In genomic region chr13:59314419-59314818, GRCm38 (mm10) we compare ENCODE assay signal across 9 mouse cellular contexts.
DNase-seq lines count a peak whose midpoint lies in the region; ATAC-seq and TF ChIP-seq lines count a peak whose summit lies in the region.
"Had no signal": no experiment of that assay in that cellular context is flagged by ENCODE, and none has a peak within 500 bp of the region (broad histone marks: within the 10 kb centered on the region; RNA-seq: fewer than 3 reads in every experiment).

No protein-coding gene starts in this region.

- peak; percentile 23 for DNase-seq in gastrocnemius, adult 2 months
- no peak for DNase-seq in gastrocnemius, postnatal 25 days
- peak; percentile 46 for DNase-seq in lung, embryonic 14.5 days
- no peak for DNase-seq in lung, postnatal 25 days (ENCODE audit: low spot score)
- DNase-seq in R1 (ENCODE audit: low read depth, low spot score), result peak; percentile 68
- peak; percentile 75 to 83 for DNase-seq in layer of hippocampus, postnatal 10 days (ENCODE audit: low spot score in 2 of 2)
- DNase-seq in heart, adult 9 months (ENCODE audit: low spot score in 2 of 2), result no peak

- no peaks in the 10 kb centered on the region for H3K9me3 ChIP-seq in lung, embryonic 14.5 days (ENCODE audit: low read depth, low read length)
- H3K9me3 ChIP-seq: heart, embryonic 13.5 days had no signal

- ATAC-seq in lung, embryonic 14.5 days (ENCODE audit: insufficient read depth), result no peak
- ATAC-seq in inflammation-experienced regulatory T-cells, adult 6 months, result no peak

- TF ChIP-seq CTCF in gastrocnemius, adult 2 months (IDR thresholded peaks at IDR 0.05), result peak; percentile 55
- peak; percentile 67 for TF ChIP-seq CTCF in lung, embryonic 14.5 days (IDR thresholded peaks at IDR 0.05; ENCODE audit: low read depth)

- H3K9ac ChIP-seq in lung, embryonic 14.5 days, result no peak overlapping the region
- H3K9ac ChIP-seq: heart, embryonic 13.5 days had no signal

- no peaks in the 10 kb centered on the region for H3K4me1 ChIP-seq in lung, embryonic 14.5 days (ENCODE audit: insufficient read depth)
- H3K4me1 ChIP-seq: heart, embryonic 13.5 days had no signal

- 68% methylated on average over 1 of the region's 1 CpGs for WGBS in lung, embryonic 14.5 days

- no peaks in the 10 kb centered on the region for H3K27me3 ChIP-seq in lung, embryonic 14.5 days (ENCODE audit: insufficient read depth, low read length)
- H3K27me3 ChIP-seq: heart, embryonic 13.5 days had no signal

- H3K4me3 ChIP-seq in gastrocnemius, adult 2 months, result no peak overlapping the region
- H3K4me3 ChIP-seq in lung, embryonic 14.5 days (ENCODE audit: low read depth, low read length), result no peak overlapping the region
- H3K4me3 ChIP-seq: heart, embryonic 13.5 days had no signal

- intact Hi-C loops in gastrocnemius, adult 2 months (cut with DNase I), result no loop called here

- H3K27ac ChIP-seq in gastrocnemius, adult 2 months, result no peak overlapping the region
- H3K27ac ChIP-seq in lung, embryonic 14.5 days (ENCODE audit: low read depth), result no peak overlapping the region
- H3K27ac ChIP-seq: heart, embryonic 13.5 days had no signal

- no peak overlapping the region for H3K4me2 ChIP-seq in lung, embryonic 14.5 days
- H3K4me2 ChIP-seq: heart, embryonic 13.5 days had no signal

- no peaks in the 10 kb centered on the region for H3K36me3 ChIP-seq in lung, embryonic 14.5 days (ENCODE audit: insufficient read depth)
- H3K36me3 ChIP-seq: heart, embryonic 13.5 days had no signal

Comparison
In these comparisons a context has a peak if more than half of its experiments do, and no peak if none do; other contexts are left out.
1. DNase-seq: peak in gastrocnemius, adult 2 months (single experiment), lung, embryonic 14.5 days (single experiment), R1 (single experiment) and layer of hippocampus, postnatal 10 days (2 of 2); none in gastrocnemius, postnatal 25 days (single experiment), lung, postnatal 25 days (single experiment) and heart, adult 9 months (0 of 2).